Mouse (Mus musculus) heart, postnatal 0 days (tissue): ENCODE measurements around the gene Cgnl1.

Experiments used
- CTCF ChIP-seq: IDR thresholded peaks from 2 replicates; pipeline ENCODE4 v1.5.1; 2016; ENCODE audit warnings: antibody characterized with exemption, control low read depth, low read depth
- EP300 ChIP-seq: IDR thresholded peaks from 2 replicates; pipeline ENCODE4 v1.6.1; 2016; ENCODE audit warnings: antibody characterized with exemption, low read depth

GRCm38 (mm10) chr9:71634916-71635315 is 136.5 kb downstream of the Cgnl1 start:
- TF ChIP-seq CTCF (no peak), EP300 (no peak)
